ENCODE assay signal across 9 mouse cellular contexts in the genomic region with DNA sequence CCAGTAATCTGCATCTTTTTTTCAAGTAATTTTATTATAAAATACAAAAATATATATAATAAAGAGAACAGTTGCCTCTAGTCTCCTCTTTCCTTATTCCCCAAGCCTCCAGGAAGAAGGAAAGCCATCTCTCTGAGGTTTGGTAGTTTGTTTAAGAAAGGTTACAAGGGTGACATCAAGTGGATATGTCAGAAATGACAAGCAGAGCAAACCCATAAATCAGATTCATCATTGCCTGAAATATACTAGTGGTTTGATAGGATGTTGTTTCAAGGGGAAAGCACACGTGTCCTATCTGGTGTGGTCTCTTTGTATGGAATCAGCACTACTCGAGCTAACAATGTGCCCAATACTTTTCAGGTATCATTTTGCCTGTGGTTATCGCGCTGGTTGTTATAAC.
DNase-seq lines count a peak whose midpoint lies in the region; ATAC-seq and TF ChIP-seq lines count a peak whose summit lies in the region.
"Had no signal": no experiment of that assay in that cellular context is flagged by ENCODE, and none has a peak within 500 bp of the region (broad histone marks: within the 10 kb centered on the region; RNA-seq: fewer than 3 reads in every experiment).

No protein-coding gene starts in this region.

- ATAC-seq in frontal cortex, adult (ENCODE audit: low TSS enrichment), result peak; percentile 66
- ATAC-seq in liver, postnatal 0 days, result no peak
- ATAC-seq in liver, embryonic 11.5 days (replicated peaks; ENCODE audit: low FRiP score), result no peak

- no peak for TF ChIP-seq POLR2A in thymus, adult 2 months (IDR thresholded peaks at IDR 0.05; ENCODE audit: control insufficient read depth, extremely low read depth, insufficient read depth, low read length, poor library complexity)

- intact Hi-C loops in gastrocnemius, postnatal 14 days (cut with DNase I; ENCODE audit: low total_unique reads), result no loop called here

- H3K4me3 ChIP-seq in liver, postnatal 0 days (ENCODE audit: low read depth, low read length), result no peak overlapping the region
- H3K4me3 ChIP-seq in liver, embryonic 11.5 days (ENCODE audit: low read depth, low read length), result no peak overlapping the region
- no peak overlapping the region for H3K4me3 ChIP-seq in thymus, adult 2 months (ENCODE audit: control insufficient read depth, insufficient read depth, low read length)

- TF ChIP-seq CTCF in liver, postnatal 0 days (IDR thresholded peaks at IDR 0.05; ENCODE audit: low read depth), result peak; percentile 57
- TF ChIP-seq CTCF in thymus, adult 2 months (IDR thresholded peaks at IDR 0.05; ENCODE audit: borderline replicate concordance, control insufficient read depth, extremely low read depth, insufficient read depth, low read length, poor library complexity), result no peak

- H3K9ac ChIP-seq in liver, postnatal 0 days (replicated peaks), result no peak overlapping the region
- H3K9ac ChIP-seq in liver, embryonic 11.5 days (ENCODE audit: low read depth, low read length), result no peak overlapping the region

- no peaks in the 10 kb centered on the region for H3K9me3 ChIP-seq in liver, postnatal 0 days (ENCODE audit: low read length)
- no peaks in the 10 kb centered on the region for H3K9me3 ChIP-seq in liver, embryonic 11.5 days (ENCODE audit: control insufficient read depth, low read length)

- H3K27ac ChIP-seq in liver, postnatal 0 days (ENCODE audit: low read depth), result no peak overlapping the region
- H3K27ac ChIP-seq in liver, embryonic 11.5 days (ENCODE audit: low read depth, low read length), result no peak overlapping the region
- H3K27ac ChIP-seq in thymus, adult 2 months (ENCODE audit: control insufficient read depth, insufficient read depth, low read length), result no peak overlapping the region

- no peaks in the 10 kb centered on the region for H3K4me1 ChIP-seq in liver, postnatal 0 days (ENCODE audit: insufficient read depth)
- no peaks in the 10 kb centered on the region for H3K4me1 ChIP-seq in liver, embryonic 11.5 days (replicated peaks; ENCODE audit: control insufficient read depth, insufficient read depth, low read length)
- H3K4me1 ChIP-seq in thymus, adult 2 months (replicated peaks; ENCODE audit: control insufficient read depth, insufficient read depth, low read length), result no peaks in the 10 kb centered on the region

- H3K36me3 ChIP-seq in liver, postnatal 0 days (replicated peaks; ENCODE audit: insufficient read depth, low read length), result no peaks in the 10 kb centered on the region
- H3K36me3 ChIP-seq in liver, embryonic 11.5 days (ENCODE audit: control insufficient read depth, insufficient read depth, low read length), result no peaks in the 10 kb centered on the region
- no peaks in the 10 kb centered on the region for H3K36me3 ChIP-seq in thymus, adult 2 months (ENCODE audit: control insufficient read depth, insufficient read depth, low read length)

- 61% methylated on average over 4 of the region's 4 CpGs for WGBS in liver, postnatal 0 days (ENCODE audit: insufficient replicate concordance)
- WGBS in liver, embryonic 11.5 days, result 58% methylated on average over 4 of the region's 4 CpGs
- 74% methylated on average over 4 of the region's 4 CpGs for WGBS in thymus, adult 2 months

- DNase-seq in frontal cortex, postnatal 36 days (ENCODE audit: low spot score in 2 of 2), result no peak
- DNase-seq in liver, postnatal 0 days, result no peak
- no peak for DNase-seq in liver, embryonic 11.5 days (ENCODE audit: low spot score)
- peak; percentile 62 for DNase-seq in embryo, embryonic 10.5 days (ENCODE audit: low spot score)
- peak; percentile 16 for DNase-seq in skeletal muscle tissue, adult 2 months (ENCODE audit: low read depth, low spot score)
- DNase-seq in gastrocnemius, postnatal 14 days, result no peak
- no peak for DNase-seq in thymus, adult 2 months
- DNase-seq: kidney, postnatal 14 days had no signal

- no peak for TF ChIP-seq EP300 in liver, postnatal 0 days (IDR thresholded peaks at IDR 0.05; ENCODE audit: low read depth)

- H3K4me2 ChIP-seq in liver, postnatal 0 days (ENCODE audit: low read depth, low read length), result no peak overlapping the region
- H3K4me2 ChIP-seq in liver, embryonic 11.5 days, result no peak overlapping the region

- no peaks in the 10 kb centered on the region for H3K27me3 ChIP-seq in liver, postnatal 0 days (ENCODE audit: insufficient read depth, low read length)
- H3K27me3 ChIP-seq in liver, embryonic 11.5 days (replicated peaks; ENCODE audit: control insufficient read depth, insufficient read depth, low read length), result no peaks in the 10 kb centered on the region
- H3K27me3 ChIP-seq in thymus, adult 2 months (ENCODE audit: control insufficient read depth, insufficient read depth, low read length), result no peaks in the 10 kb centered on the region

Comparison
In these comparisons a context has a peak if more than half of its experiments do, and no peak if none do; other contexts are left out.
1. DNase-seq: peak in embryo, embryonic 10.5 days (single experiment) and skeletal muscle tissue, adult 2 months (single experiment); none in frontal cortex, postnatal 36 days (0 of 2), liver, postnatal 0 days (single experiment), liver, embryonic 11.5 days (single experiment), gastrocnemius, postnatal 14 days (single experiment) and thymus, adult 2 months (single experiment).